Mouse (Mus musculus) E14TG2a.4 (cell line): ENCODE data around the gene Gm49366.
A peak's percentile ranks its signal among the peaks of the same experiment; 100 is the strongest.

Experiments
- H3K27me3 ChIP-seq: 2 replicates; pipeline ENCODE4 v1.6.1; 2014; ENCODE audit warnings: low read length, control low read depth; ENCODE audit not compliant: insufficient read depth
- H3K36me3 ChIP-seq: 2 replicates; pipeline ENCODE4 v1.6.1; 2014; ENCODE audit warnings: low read length, control low read depth; ENCODE audit not compliant: insufficient read depth
- H3K4me1 ChIP-seq: replicated peaks from 2 replicates; pipeline ENCODE4 v1.6.1; 2014; ENCODE audit warnings: low read depth, low read length, control low read depth
- H3K4me3 ChIP-seq: replicated peaks from 2 replicates; pipeline ENCODE4 v1.5.1; 2014; ENCODE audit warnings: mild to moderate bottlenecking, low read length
- H3K9me3 ChIP-seq: 2 replicates; pipeline ENCODE4 v1.6.1; 2014; ENCODE audit warnings: low read length, control low read depth
- CTCF ChIP-seq: conservative IDR thresholded peaks from 2 replicates; pipeline ENCODE4 v1.5.1; 2014; ENCODE audit warnings: low read length
- NANOG ChIP-seq: IDR thresholded peaks from 2 replicates; pipeline ENCODE4 v1.6.1; 2014; ENCODE audit warnings: borderline replicate concordance, low read length, mixed read lengths
- POU5F1 ChIP-seq: IDR thresholded peaks from 2 replicates; pipeline ENCODE4 v1.6.1; 2014; ENCODE audit warnings: low read length, borderline replicate concordance

The Gm49366 gene

DNA sequence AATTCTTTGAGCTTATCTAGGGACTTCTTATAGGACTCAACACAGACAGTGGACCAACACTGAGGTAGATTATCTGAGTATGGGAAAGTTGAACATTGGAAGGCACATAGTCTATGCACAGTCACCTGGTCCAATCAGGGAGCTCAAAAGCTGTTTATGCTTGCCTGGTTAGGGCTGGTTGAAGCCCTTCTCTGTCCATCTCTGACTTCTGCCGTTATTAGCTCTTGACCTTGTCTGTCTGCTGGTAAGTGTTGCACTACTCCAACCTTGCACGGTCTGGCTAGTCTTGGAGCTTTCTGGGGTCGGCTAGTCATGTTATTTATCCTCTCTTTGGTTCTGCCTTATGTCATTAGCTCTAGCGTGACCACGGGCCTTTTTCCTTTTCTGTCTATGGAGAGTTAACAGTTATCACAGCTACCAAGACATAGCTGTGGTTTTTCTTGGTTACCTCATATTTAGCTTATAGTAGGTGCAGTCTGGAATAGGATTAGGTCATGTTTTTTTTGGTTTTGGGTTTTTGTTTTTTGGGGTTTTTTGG, 13.3 kb downstream of the Gm49366 start, which contains the start of gene Acot3:
Acot3 (plus strand) TSS at position 208 of the 538 bp plus-strand sequence.
- H3K27me3 ChIP-seq, result peaks cover 35% of the 10 kb centered on the region
- TF ChIP-seq CTCF (no peak), POU5F1 (no peak), NANOG (no peak)
- H3K4me3 ChIP-seq, result peak within 1 kb of the TSS; percentile 76
- peaks cover 15% of the 10 kb centered on the region for H3K9me3 ChIP-seq
- no peaks in the 10 kb centered on the region for H3K36me3 ChIP-seq
- peaks cover 45% of the 10 kb centered on the region for H3K4me1 ChIP-seq

DNA sequence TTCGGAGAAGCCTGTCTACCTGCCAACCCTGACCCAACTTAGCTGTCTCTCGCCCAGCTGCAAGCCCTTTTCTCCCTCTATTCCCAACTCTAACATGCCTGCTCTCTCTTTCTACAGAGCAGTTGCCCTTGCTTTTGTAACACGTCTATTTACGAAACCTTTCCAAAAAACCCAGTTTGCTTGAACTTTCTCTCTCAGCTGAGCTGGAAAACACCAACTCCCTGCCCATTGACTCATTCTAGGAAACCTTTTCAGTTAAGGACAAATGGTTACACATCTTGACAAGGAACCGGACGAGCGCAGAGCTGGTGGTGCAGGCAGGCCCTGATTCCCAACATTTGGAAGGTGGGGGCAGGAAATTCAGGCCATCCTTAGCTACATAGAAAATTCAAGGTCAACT, 13.9 kb downstream of the Gm49366 start:
- Histone ChIP-seq H3K36me3 (no peaks in the 10 kb centered on the region), H3K27me3 (peaks cover 37% of the 10 kb centered on the region), H3K4me3 (no peak overlapping the region), H3K4me1 (peaks cover 45% of the 10 kb centered on the region), H3K9me3 (peaks cover 15% of the 10 kb centered on the region)
- TF ChIP-seq NANOG (no peak), POU5F1 (no peak), CTCF (no peak)

DNA sequence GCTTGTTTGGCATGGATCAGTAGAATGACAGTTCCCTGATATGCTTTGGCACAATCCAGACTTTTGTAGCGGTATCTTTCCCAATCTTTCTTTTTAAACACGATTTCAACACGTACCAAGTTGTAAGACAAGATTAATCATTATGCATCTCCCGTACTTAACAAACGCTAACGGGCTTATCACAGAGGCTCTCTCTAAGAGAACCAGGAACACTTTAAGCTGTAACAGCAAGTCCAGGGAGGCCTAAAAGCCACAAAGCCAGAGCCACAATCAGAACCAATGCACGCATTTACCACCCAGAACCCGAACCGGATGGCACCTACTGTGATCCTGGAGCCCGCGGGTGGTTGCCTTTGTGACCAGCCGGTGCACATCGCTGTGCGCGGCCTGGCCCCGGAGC, 14.4 kb downstream of the Gm49366 start:
- Histone ChIP-seq H3K4me3 (peak overlapping the region; percentile 76), H3K4me1 (peaks cover 45% of the 10 kb centered on the region), H3K36me3 (no peaks in the 10 kb centered on the region), H3K27me3 (peaks cover 42% of the 10 kb centered on the region), H3K9me3 (peaks cover 11% of the 10 kb centered on the region)
- TF ChIP-seq CTCF (no peak), POU5F1 (no peak), NANOG (no peak)

DNA sequence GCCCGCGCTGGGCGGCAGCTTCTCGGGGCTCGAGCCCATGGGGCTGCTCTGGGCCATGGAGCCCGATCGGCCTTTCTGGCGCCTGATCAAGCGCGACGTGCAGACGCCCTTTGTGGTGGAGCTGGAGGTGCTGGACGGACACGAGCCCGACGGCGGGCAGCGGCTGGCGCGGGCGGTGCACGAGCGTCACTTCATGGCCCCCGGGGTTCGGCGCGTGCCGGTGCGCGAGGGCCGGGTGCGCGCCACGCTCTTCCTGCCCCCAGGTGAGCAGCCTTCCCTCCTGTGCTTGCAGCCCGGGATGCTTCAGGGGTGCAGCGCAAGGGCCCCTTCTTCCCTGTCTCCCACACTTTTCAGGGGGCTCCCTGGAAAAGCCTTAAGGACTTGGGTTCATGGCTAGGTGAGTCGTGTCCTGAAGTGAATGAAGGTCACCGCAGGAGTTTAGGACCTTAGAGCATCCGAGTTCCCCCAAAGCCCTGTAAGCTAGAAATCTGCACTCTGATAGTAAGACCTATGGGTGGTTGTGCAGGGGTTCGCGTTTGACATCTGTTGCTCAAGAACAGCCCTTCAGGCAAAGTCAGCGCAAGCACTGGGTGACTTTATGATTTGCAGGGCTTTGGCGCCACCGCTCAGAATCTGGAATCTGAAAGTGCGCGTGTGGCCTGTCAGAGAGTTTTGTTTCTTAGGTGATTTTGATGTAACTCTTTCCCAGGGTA, 15.1 kb downstream of the Gm49366 start:
- peak overlapping the region; percentile 76 for H3K4me3 ChIP-seq
- peaks cover 45% of the 10 kb centered on the region for H3K4me1 ChIP-seq
- TF ChIP-seq POU5F1, result no peak
- TF ChIP-seq CTCF, result no peak
- no peak for TF ChIP-seq NANOG
- H3K9me3 ChIP-seq, result peaks cover 4% of the 10 kb centered on the region
- no peaks in the 10 kb centered on the region for H3K36me3 ChIP-seq
- H3K27me3 ChIP-seq, result peaks cover 42% of the 10 kb centered on the region

DNA sequence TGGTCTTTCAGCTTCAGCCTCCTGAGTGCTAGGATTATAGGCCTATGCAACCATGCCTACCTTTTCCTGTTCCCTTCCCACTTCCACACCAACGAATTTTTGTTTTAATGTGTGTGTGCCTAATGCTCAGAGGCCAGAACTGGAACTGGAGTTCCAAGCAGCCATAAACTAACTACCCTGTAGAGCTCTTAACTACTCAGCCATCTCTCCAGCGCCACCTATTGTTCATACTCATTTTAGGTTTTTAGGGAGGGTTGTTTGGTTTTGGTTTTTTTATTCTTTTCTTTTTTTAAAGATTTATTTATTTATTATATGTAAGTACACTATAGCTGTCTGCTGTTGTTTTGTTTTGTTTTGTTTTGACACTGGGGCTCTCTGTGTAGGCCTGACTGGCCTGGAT, 22.2 kb downstream of the Gm49366 start:
- no peak overlapping the region for H3K4me3 ChIP-seq
- H3K36me3 ChIP-seq, result no peaks in the 10 kb centered on the region
- H3K4me1 ChIP-seq, result peaks cover 13% of the 10 kb centered on the region
- peaks cover 20% of the 10 kb centered on the region for H3K27me3 ChIP-seq
- TF ChIP-seq POU5F1, result no peak
- TF ChIP-seq NANOG, result no peak
- peak; percentile 67 for TF ChIP-seq CTCF
- H3K9me3 ChIP-seq, result 0 out of 2 replicates have a peak, but pooled peaks cover 2% of the 10 kb centered on the region

DNA sequence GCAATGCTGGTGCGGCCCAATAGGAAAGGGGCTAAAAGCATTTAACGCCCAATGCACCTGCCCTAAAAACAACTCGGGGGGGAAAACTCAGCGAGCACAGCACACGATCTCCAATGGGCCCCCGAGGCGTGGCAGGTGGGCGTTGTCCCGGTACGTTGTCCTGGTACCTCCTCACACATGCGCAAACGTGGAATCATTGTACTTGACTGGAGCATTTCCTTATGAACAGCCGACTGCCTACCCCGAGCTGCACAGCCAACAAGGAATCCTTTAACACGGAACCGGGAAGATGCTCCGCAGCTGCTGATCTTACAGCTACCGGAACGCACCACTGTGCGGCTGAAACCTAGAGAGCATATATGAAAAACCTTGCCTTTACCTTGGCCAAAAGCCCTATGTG, 23.6 kb downstream of the Gm49366 start:
- Histone ChIP-seq H3K4me3 (peak overlapping the region; percentile 54), H3K9me3 (0 out of 2 replicates have a peak, but pooled peaks cover 2% of the 10 kb centered on the region), H3K36me3 (no peaks in the 10 kb centered on the region), H3K27me3 (peaks cover 27% of the 10 kb centered on the region), H3K4me1 (peaks cover 11% of the 10 kb centered on the region)
- no peak for TF ChIP-seq POU5F1
- no peak for TF ChIP-seq CTCF
- TF ChIP-seq NANOG, result no peak

DNA sequence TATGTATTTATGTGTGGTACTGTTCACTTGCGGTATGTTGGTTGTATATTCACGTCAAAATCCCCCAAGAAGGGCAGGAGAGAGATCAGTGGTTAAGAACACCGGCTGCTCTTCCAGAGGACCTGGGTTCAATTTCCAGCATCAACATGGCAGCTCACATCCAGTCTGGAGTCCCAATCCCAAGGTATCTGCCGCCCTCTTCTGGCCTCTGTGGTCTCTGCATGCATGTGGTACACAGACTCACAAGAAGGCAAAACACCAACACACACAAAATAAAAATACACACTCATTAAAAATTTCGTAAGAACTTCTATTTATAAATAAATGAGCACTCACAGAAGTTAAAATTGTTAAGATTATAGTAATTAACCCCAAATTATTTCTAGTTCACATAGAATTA, 24.5 kb downstream of the Gm49366 start:
- Histone ChIP-seq H3K36me3 (no peaks in the 10 kb centered on the region), H3K9me3 (0 out of 2 replicates have a peak, but pooled peaks cover 2% of the 10 kb centered on the region), H3K27me3 (peaks cover 28% of the 10 kb centered on the region), H3K4me1 (peaks cover 11% of the 10 kb centered on the region), H3K4me3 (no peak overlapping the region)
- peak; percentile 62 for TF ChIP-seq CTCF
- TF ChIP-seq NANOG, result no peak
- no peak for TF ChIP-seq POU5F1

DNA sequence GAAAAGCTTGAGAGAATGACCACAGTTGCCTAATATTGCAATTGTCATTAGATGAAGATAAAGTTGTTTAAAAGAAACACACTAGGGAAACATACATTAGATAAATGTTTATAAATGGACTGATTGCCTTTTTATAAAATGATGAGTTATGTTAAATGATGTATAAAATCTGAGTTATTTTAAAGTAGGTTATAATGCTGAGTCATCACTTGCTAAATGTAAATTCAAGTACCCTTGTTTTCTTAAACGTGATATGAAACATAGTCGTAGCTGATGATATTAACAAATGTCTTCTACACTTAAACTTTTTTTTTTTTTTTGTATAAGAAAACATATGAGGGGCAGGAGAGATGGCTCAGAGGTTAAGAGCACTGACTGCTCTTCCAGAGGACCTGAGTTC, 25.1 kb downstream of the Gm49366 start:
- TF ChIP-seq POU5F1, result no peak
- no peak for TF ChIP-seq CTCF
- TF ChIP-seq NANOG, result no peak
- peaks cover 11% of the 10 kb centered on the region for H3K4me1 ChIP-seq
- H3K4me3 ChIP-seq, result no peak overlapping the region
- H3K27me3 ChIP-seq, result peaks cover 34% of the 10 kb centered on the region
- H3K9me3 ChIP-seq, result 0 out of 2 replicates have a peak, but pooled peaks cover 2% of the 10 kb centered on the region
- no peaks in the 10 kb centered on the region for H3K36me3 ChIP-seq

DNA sequence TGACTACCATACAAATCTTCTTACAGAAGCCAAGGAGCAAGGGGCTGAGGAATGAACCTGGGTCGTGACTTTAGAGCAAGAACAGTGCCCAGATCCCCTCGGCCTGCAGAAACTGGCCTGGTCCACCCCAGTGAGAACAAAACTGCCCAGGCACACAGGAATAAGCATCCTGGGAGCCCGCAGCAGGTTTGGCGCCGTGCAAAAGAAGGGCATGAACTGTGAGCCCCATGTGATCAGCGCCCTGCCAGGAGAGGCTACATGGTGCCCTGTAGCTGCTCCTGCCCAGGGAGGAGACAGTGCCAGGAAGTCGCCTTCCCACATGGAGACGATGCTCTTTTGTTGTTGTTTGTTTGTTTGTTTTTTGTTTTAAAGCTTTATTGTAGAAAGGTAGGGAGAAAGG, 25.9 kb downstream of the Gm49366 start:
- Histone ChIP-seq H3K9me3 (0 out of 2 replicates have a peak, but pooled peaks cover 2% of the 10 kb centered on the region), H3K36me3 (no peaks in the 10 kb centered on the region), H3K4me3 (no peak overlapping the region)

More for the DNA sequence above, 25.9 kb downstream of the Gm49366 start:
- Histone ChIP-seq H3K4me1 (peaks cover 11% of the 10 kb centered on the region), H3K27me3 (peaks cover 40% of the 10 kb centered on the region)
- TF ChIP-seq NANOG, result no peak
- no peak for TF ChIP-seq CTCF
- no peak for TF ChIP-seq POU5F1
